Mouse (Mus musculus) ES-E14 (cell line): ENCODE data around the gene Dnhd1. TPM values are rescaled to one million over a fixed set of nuclear protein-coding genes. Genes with fewer than 3 reads are reported as not detected.

Experiments
- DNase-seq: peaks from one replicate; pipeline ENCODE4 v3.0.0-alpha.2; 2013; ENCODE audit warnings: low read depth, low spot score
- H3K27ac ChIP-seq: 2 replicates; pipeline ENCODE4 v1.5.1; 2012; ENCODE audit warnings: low read depth, mild to moderate bottlenecking, low read length, moderate library complexity, mixed read lengths; ENCODE audit not compliant: poor library complexity, insufficient read depth, severe bottlenecking
- H3K36me3 ChIP-seq: 2 replicates; pipeline ENCODE4 v1.6.1; 2012; ENCODE audit warnings: mild to moderate bottlenecking, low read length, moderate library complexity, mixed read lengths; ENCODE audit not compliant: control insufficient read depth, poor library complexity, insufficient read depth, severe bottlenecking
- H3K4me1 ChIP-seq, 2 experiments: fragments of 150-350 bp in 1 of 2; sonication (generic) in 1 of 2; 2 replicates each; pipeline ENCODE4 v1.6.1; 2012; ENCODE audit warnings: low read length in 2 of 2, mild to moderate bottlenecking in 1 of 2, mixed read lengths in 1 of 2; ENCODE audit not compliant: control insufficient read depth in 2 of 2, insufficient read depth in 2 of 2, poor library complexity in 1 of 2
- H3K4me3 ChIP-seq, 2 experiments: fragments of 150-350 bp in 1 of 2; sonication (generic) in 1 of 2; 2 replicates each; pipeline ENCODE4 v1.5.1; 2012; ENCODE audit warnings: low read length in 2 of 2, low read depth in 1 of 2, mild to moderate bottlenecking in 1 of 2, mixed read lengths in 1 of 2; ENCODE audit not compliant: insufficient read depth in 1 of 2, poor library complexity in 1 of 2, severe bottlenecking in 1 of 2
- H3K9ac ChIP-seq: 2 replicates; pipeline ENCODE4 v1.6.1; 2012; ENCODE audit warnings: low read depth, mild to moderate bottlenecking, low read length, mixed read lengths; ENCODE audit not compliant: poor library complexity, insufficient read depth, severe bottlenecking
- H3K9me3 ChIP-seq: fragments of 150-350 bp; sonication (generic); 2 replicates; pipeline ENCODE4 v1.6.1; 2012; ENCODE audit warnings: low read depth, mild to moderate bottlenecking, low read length; ENCODE audit not compliant: control insufficient read depth, insufficient read depth
- CHD2 ChIP-seq: IDR thresholded peaks from 2 replicates; pipeline ENCODE4 v1.6.1; 2014; ENCODE audit warnings: mild to moderate bottlenecking, low read depth, low read length, inconsistent platforms
- HCFC1 ChIP-seq: IDR thresholded peaks from 2 replicates; pipeline ENCODE4 v1.6.1; 2012; ENCODE audit warnings: low read length, inconsistent platforms, borderline replicate concordance; ENCODE audit not compliant: insufficient read depth
- MAFK ChIP-seq: IDR thresholded peaks from 2 replicates; pipeline ENCODE4 v1.6.1; 2014; ENCODE audit warnings: mild to moderate bottlenecking, low read depth, low read length, inconsistent platforms; ENCODE audit not compliant: insufficient read depth
- ZC3H11A ChIP-seq: IDR thresholded peaks from 2 replicates; pipeline ENCODE4 v1.6.1; 2012; ENCODE audit warnings: low read depth, mild to moderate bottlenecking, inconsistent platforms, low read length, borderline replicate concordance
- ZNF384 ChIP-seq: IDR thresholded peaks from 2 replicates; pipeline ENCODE4 v1.6.1; 2012; ENCODE audit warnings: low read depth, low read length, inconsistent platforms
- in situ Hi-C, 2 experiments: fragments of 600-800 bp; cut with MboI; formaldehyde crosslinking; loops; one replicate each; pipeline ENCODE4 v1.15.1; 2025; ENCODE audit warnings: low sequenced_read_pairs in 2 of 2, inconsistent platforms in 1 of 2; ENCODE audit not compliant: unreplicated experiment in 2 of 2
- total RNA-seq: library from RNA; depleted of rRNA; stranded (reverse); fragments of 300-350 nt; gene quantifications from 2 replicates; pipeline ENCODE4 v1.2.3, GENCODE M21; 2012

Gene Dnhd1
- total RNA-seq, 1 experiment = 0.98 TPM

DNA sequence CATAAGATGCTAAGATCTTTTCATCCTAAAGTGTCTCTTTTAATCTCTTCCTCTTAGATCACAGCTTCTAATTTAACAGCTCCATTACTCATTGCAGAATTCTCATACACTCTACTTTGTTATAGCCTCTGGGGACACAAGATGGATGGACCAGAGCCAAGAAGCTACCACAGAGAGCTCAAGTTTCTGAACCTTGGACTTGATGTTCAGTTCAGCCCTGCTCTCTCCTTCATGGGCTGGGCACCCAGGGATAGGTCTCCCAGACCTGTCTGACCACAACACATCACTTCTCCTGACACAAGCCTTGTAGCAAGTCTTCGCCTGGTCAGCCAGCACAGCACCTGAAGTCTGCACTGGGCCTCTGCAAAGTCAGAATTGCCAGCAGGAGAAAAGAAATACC lies 36.2 kb upstream of the Dnhd1 start:
- H3K9ac ChIP-seq = no peak overlapping the region
- no peak overlapping the region for H3K27ac ChIP-seq
- H3K4me1 ChIP-seq = no peaks in the 10 kb centered on the region
- TF ChIP-seq ZC3H11A (no peak), CHD2 (no peak), MAFK (no peak), ZNF384 (no peak), HCFC1 (no peak)
- no peaks in the 10 kb centered on the region for H3K9me3 ChIP-seq
- no peak overlapping the region for H3K4me3 ChIP-seq
- in situ Hi-C loops = no loop called here
- peaks cover 38% of the 10 kb centered on the region for H3K36me3 ChIP-seq
- no peak for DNase-seq

GRCm38 (mm10) chr7:105615720-105616119 lies 34.9 kb upstream of the Dnhd1 start:
- TF ChIP-seq MAFK (no peak), HCFC1 (no peak), ZC3H11A (no peak), CHD2 (no peak), ZNF384 (no peak)
- Histone ChIP-seq H3K9ac (no peak overlapping the region), H3K9me3 (no peaks in the 10 kb centered on the region), H3K4me3 (no peak overlapping the region), H3K36me3 (peaks cover 40% of the 10 kb centered on the region), H3K27ac (no peak overlapping the region), H3K4me1 (no peaks in the 10 kb centered on the region)
- in situ Hi-C loops = no loop called here
- no peak for DNase-seq

GRCm38 (mm10) chr7:105616561-105616960 lies 34.1 kb upstream of the Dnhd1 start:
- peaks cover 37% of the 10 kb centered on the region for H3K36me3 ChIP-seq
- in situ Hi-C loops = no loop called here
- H3K9ac ChIP-seq = no peak overlapping the region
- no peaks in the 10 kb centered on the region for H3K9me3 ChIP-seq
- no peaks in the 10 kb centered on the region for H3K4me1 ChIP-seq
- H3K27ac ChIP-seq = no peak overlapping the region
- no peak overlapping the region for H3K4me3 ChIP-seq
- no peak for TF ChIP-seq CHD2
- TF ChIP-seq ZNF384 = no peak
- no peak for TF ChIP-seq MAFK
- TF ChIP-seq ZC3H11A = no peak
- no peak for TF ChIP-seq HCFC1
- DNase-seq = no peak

DNA sequence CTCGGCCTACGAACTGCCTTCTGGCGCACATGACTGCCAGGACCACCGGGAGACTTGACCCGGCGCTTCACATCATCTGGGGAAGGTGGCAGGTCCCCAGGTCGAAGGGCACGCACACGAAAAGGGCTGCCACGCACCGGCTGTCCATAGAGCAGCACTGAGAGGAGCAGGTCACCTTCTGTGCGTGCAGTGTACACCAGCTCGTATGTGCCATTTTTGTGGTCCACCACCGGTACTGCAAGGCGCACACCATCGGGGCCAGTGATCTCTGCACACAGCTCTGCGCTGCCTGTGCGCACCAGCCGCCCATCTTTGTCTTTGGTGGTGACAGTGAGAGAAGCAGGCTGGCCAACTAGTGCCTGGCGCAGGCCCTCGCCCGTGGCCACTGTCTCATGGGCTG lies 32.8 kb upstream of the Dnhd1 start:
- TF ChIP-seq CHD2 (no peak), HCFC1 (no peak), ZC3H11A (no peak), MAFK (no peak), ZNF384 (no peak)
- Histone ChIP-seq H3K9ac (no peak overlapping the region), H3K4me3 (no peak overlapping the region; a peak in 1 of 4 replicates), H3K36me3 (peaks cover 35% of the 10 kb centered on the region), H3K9me3 (no peaks in the 10 kb centered on the region), H3K4me1 (no peaks in the 10 kb centered on the region), H3K27ac (no peak overlapping the region)
- in situ Hi-C loops = no loop called here
- DNase-seq = no peak

GRCm38 (mm10) chr7:105619701-105620100 lies 30.9 kb upstream of the Dnhd1 start:
- in situ Hi-C loops = no loop called here
- DNase-seq = no peak
- Histone ChIP-seq H3K27ac (no peak overlapping the region), H3K36me3 (peaks cover 30% of the 10 kb centered on the region), H3K4me3 (no peak overlapping the region), H3K9me3 (no peaks in the 10 kb centered on the region), H3K9ac (no peak overlapping the region), H3K4me1 (no peaks in the 10 kb centered on the region)
- no peak for TF ChIP-seq MAFK
- TF ChIP-seq ZC3H11A = no peak
- no peak for TF ChIP-seq ZNF384
